Mouse (Mus musculus): ENCODE measurements around the gene Pet100. TPM values are rescaled to one million over a fixed set of nuclear protein-coding genes. Genes with fewer than 3 reads are reported as not detected.

Pet100 gene
- total and polyA plus RNA-seq, 2 experiments from 2014 or later = 14.4 to 121 TPM

DNA sequence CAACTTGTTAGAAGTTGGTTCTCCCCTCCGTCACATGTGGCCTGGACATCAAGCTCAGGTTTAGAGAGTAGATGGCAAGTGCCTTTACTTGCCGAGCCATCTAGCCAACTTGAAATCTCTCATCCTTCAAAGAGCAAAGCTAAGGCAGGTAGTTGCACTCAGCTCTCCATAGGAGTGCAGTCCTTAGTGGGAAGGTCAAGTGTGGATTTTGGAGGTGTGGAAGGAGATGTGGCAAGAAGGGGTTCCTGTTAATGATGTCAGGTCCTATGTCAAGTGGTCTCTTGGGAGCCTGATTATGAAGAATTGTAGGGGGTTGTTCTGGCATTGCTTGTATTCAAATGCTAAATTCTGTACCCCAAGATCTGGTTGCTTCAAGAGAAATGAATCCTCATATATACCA, 26.9 kb upstream of the Pet100 start:
- H3K9ac ChIP-seq (replicated peaks; ENCODE audit: low read depth, low read length) = no peak overlapping the region
- no peaks in the 10 kb centered on the region for H3K4me1 ChIP-seq (ENCODE audit: control insufficient read depth, insufficient read depth)
- no peak overlapping the region for H3K27ac ChIP-seq (ENCODE audit: low read depth)
- ATAC-seq (ENCODE audit: insufficient read depth, low read depth) (no peak), DNase-seq (ENCODE audit: low spot score) (no peak)
- no peak overlapping the region for H3K4me3 ChIP-seq (ENCODE audit: low read depth, low read length)
- H3K27me3 ChIP-seq (ENCODE audit: control insufficient read depth, insufficient read depth, low read length) = no peaks in the 10 kb centered on the region
- H3K4me2 ChIP-seq (ENCODE audit: low read depth, low read length) = no peak overlapping the region
- H3K36me3 ChIP-seq (replicated peaks; ENCODE audit: control insufficient read depth, insufficient read depth, low read length) = no peaks in the 10 kb centered on the region
- no peaks in the 10 kb centered on the region for H3K9me3 ChIP-seq (replicated peaks; ENCODE audit: control insufficient read depth, low read length)
- no peak for TF ChIP-seq EP300 (IDR thresholded peaks at IDR 0.05; ENCODE audit: low read depth)
- TF ChIP-seq CTCF (IDR thresholded peaks at IDR 0.05; ENCODE audit: low read depth) = no peak
- 78% methylated on average over 2 of the region's 2 CpGs for WGBS

DNA sequence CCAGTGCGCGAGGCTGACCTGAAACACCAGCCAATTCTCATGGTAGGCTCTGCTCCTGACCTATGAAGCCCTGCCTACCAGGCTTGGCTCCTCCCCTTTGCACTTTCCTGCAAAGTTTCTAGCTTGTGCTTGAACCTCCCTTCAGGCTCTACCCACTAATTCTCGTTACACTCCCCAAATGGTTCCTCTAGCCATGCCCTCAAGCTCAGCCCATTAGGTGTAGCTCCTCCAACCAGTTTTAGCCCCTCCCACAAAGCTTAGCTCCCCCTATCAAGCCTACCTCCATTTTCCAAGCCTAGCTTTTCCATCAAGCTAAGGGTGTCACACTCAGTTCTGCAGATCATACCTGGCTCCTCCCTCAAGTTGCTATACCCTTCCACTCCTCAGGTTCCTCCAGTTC, 23.3 kb upstream of the Pet100 start:
- Histone ChIP-seq H3K4me1 (ENCODE audit: control insufficient read depth, insufficient read depth) (no peaks in the 10 kb centered on the region), H3K4me3 (ENCODE audit: low read depth, low read length) (no peak overlapping the region), H3K27me3 (ENCODE audit: control insufficient read depth, insufficient read depth, low read length) (no peaks in the 10 kb centered on the region), H3K9me3 (replicated peaks; ENCODE audit: control insufficient read depth, low read length) (no peaks in the 10 kb centered on the region), H3K9ac (replicated peaks; ENCODE audit: low read depth, low read length) (no peak overlapping the region), H3K27ac (ENCODE audit: low read depth) (no peak overlapping the region), H3K36me3 (replicated peaks; ENCODE audit: control insufficient read depth, insufficient read depth, low read length) (no peaks in the 10 kb centered on the region), H3K4me2 (ENCODE audit: low read depth, low read length) (no peak overlapping the region)
- no peak for ATAC-seq (ENCODE audit: insufficient read depth, low read depth)
- no peak for DNase-seq (ENCODE audit: low spot score)
- WGBS = 60% methylated on average over 3 of the region's 3 CpGs
- TF ChIP-seq EP300 (IDR thresholded peaks at IDR 0.05; ENCODE audit: low read depth) (no peak), CTCF (IDR thresholded peaks at IDR 0.05; ENCODE audit: low read depth) (no peak)

DNA sequence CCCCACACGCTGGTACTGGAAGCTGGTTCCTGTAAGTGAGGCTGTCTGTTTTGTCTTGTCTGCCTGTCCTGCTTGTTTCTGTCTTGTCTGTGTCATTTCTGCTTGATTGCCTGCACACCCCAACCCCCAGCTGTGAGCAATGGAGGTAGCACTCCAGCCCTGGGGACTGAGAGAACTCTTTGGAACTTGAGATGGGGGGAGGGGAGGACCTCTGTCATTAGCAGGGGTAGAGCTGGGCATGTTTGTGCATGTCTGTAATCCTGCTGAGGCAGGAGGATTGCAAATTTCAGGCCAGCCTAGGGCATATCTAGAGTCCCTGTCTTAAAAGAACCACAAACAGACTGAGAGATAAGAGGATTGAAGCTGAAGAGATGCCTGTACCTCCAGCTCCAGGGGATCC, 22.1 kb upstream of the Pet100 start:
- Histone ChIP-seq H3K4me1 (ENCODE audit: control insufficient read depth, insufficient read depth) (no peaks in the 10 kb centered on the region), H3K9me3 (replicated peaks; ENCODE audit: control insufficient read depth, low read length) (no peaks in the 10 kb centered on the region), H3K27me3 (ENCODE audit: control insufficient read depth, insufficient read depth, low read length) (no peaks in the 10 kb centered on the region), H3K9ac (replicated peaks; ENCODE audit: low read depth, low read length) (no peak overlapping the region), H3K4me3 (ENCODE audit: low read depth, low read length) (no peak overlapping the region), H3K4me2 (ENCODE audit: low read depth, low read length) (no peak overlapping the region), H3K27ac (ENCODE audit: low read depth) (no peak overlapping the region), H3K36me3 (replicated peaks; ENCODE audit: control insufficient read depth, insufficient read depth, low read length) (no peaks in the 10 kb centered on the region)
- 50% methylated on average over 1 of the region's 1 CpGs for WGBS
- DNase-seq (ENCODE audit: low spot score) = no peak
- ATAC-seq (ENCODE audit: insufficient read depth, low read depth) = no peak
- TF ChIP-seq EP300 (IDR thresholded peaks at IDR 0.05; ENCODE audit: low read depth) (no peak), CTCF (IDR thresholded peaks at IDR 0.05; ENCODE audit: low read depth) (no peak)

DNA sequence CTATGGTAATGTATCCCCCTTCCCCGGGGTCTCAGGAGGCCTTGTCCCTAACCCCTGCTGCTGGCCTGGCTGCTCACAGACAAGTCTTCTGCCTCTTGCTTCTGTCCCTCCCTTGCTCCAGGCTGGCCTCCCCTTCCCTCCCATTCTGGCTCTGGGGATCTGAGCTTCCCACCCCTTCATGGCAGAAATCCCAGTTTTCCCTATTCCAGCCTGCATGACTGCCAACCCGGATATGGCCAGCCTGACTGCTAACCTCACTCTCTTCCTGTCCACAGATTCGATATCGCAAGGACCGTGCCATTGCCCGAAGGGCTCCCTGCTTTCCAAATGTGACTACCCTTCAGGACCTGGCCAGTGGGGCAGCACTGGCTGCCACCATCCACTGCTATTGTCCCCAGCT, 20.9 kb upstream of the Pet100 start:
- H3K27ac ChIP-seq (ENCODE audit: low read depth) = no peak overlapping the region
- ATAC-seq (ENCODE audit: insufficient read depth, low read depth) = peak; percentile 21; the same call in 1 of the 2 replicates

DNA sequence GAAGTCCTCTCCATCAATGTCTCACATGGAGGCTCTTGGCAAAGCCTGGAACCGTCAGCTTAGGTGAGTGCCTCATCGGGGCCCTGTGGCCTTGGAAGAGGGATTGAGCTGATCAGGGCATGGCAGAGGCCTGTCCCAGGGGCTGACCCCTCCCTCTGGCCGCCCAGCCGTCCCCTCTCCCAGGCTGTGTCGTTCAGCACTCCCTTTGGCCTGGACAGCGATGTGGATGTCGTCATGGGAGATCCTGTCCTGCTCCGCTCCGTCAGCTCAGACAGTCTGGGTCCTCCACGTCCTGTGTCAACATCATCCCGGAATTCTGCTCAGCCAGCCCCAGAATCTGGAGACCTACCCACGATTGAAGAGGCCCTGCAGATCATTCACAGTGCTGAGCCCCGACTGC, 17.9 kb upstream of the Pet100 start:
- Histone ChIP-seq H3K27ac (ENCODE audit: low read depth) (no peak overlapping the region), H3K9me3 (replicated peaks; ENCODE audit: control insufficient read depth, low read length) (no peaks in the 10 kb centered on the region), H3K4me3 (ENCODE audit: low read depth, low read length) (no peak overlapping the region), H3K4me2 (ENCODE audit: low read depth, low read length) (no peak overlapping the region), H3K9ac (replicated peaks; ENCODE audit: low read depth, low read length) (no peak overlapping the region), H3K4me1 (ENCODE audit: control insufficient read depth, insufficient read depth) (no peaks in the 10 kb centered on the region), H3K27me3 (ENCODE audit: control insufficient read depth, insufficient read depth, low read length) (no peaks in the 10 kb centered on the region), H3K36me3 (replicated peaks; ENCODE audit: control insufficient read depth, insufficient read depth, low read length) (0 out of 2 replicates have a peak, but pooled peaks cover 2% of the 10 kb centered on the region)
- TF ChIP-seq EP300 (IDR thresholded peaks at IDR 0.05; ENCODE audit: low read depth) = no peak
- TF ChIP-seq CTCF (IDR thresholded peaks at IDR 0.05; ENCODE audit: low read depth) = no peak
- 62% methylated on average over 13 of the region's 13 CpGs for WGBS
- ATAC-seq (ENCODE audit: insufficient read depth, low read depth) (no peak), DNase-seq (ENCODE audit: low spot score) (no peak)

More for the DNA sequence above, 20.9 kb upstream of the Pet100 start:
- Histone ChIP-seq H3K4me1 (ENCODE audit: control insufficient read depth, insufficient read depth) (no peaks in the 10 kb centered on the region), H3K9ac (replicated peaks; ENCODE audit: low read depth, low read length) (no peak overlapping the region), H3K4me3 (ENCODE audit: low read depth, low read length) (no peak overlapping the region), H3K27me3 (ENCODE audit: control insufficient read depth, insufficient read depth, low read length) (no peaks in the 10 kb centered on the region), H3K4me2 (ENCODE audit: low read depth, low read length) (no peak overlapping the region), H3K36me3 (replicated peaks; ENCODE audit: control insufficient read depth, insufficient read depth, low read length) (no peaks in the 10 kb centered on the region), H3K9me3 (replicated peaks; ENCODE audit: control insufficient read depth, low read length) (no peaks in the 10 kb centered on the region)
- 54% methylated on average over 6 of the region's 6 CpGs for WGBS
- no peak for TF ChIP-seq CTCF (IDR thresholded peaks at IDR 0.05; ENCODE audit: low read depth)
- TF ChIP-seq EP300 (IDR thresholded peaks at IDR 0.05; ENCODE audit: low read depth) = no peak
- DNase-seq (ENCODE audit: low spot score) = peak; percentile 37

DNA sequence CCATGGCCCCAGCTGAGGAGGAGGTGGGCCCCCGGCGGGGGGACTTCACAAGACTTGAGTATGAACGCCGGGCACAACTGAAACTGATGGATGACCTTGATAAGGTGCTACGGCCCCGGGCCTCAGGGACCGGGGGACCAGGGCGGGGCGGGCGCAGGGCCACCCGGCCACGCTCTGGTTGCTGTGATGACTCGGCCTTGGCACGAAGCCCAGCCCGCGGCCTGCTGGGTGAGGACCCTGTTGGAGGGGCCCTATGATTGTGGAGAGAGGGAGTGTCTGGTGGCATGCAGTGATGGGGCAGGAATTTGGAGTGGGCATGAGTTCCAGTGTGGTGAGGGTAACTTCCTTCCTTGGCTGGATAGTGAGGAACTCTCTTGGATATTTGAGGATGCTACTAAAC, 14.8 kb upstream of the Pet100 start:
- no peak for TF ChIP-seq EP300 (IDR thresholded peaks at IDR 0.05; ENCODE audit: low read depth)
- TF ChIP-seq CTCF (IDR thresholded peaks at IDR 0.05; ENCODE audit: low read depth) = no peak
- Histone ChIP-seq H3K4me3 (ENCODE audit: low read depth, low read length) (no peak overlapping the region), H3K4me2 (ENCODE audit: low read depth, low read length) (0 out of 2 replicates have a peak overlapping the region, but pooled peaks have one; percentile 17), H3K27me3 (ENCODE audit: control insufficient read depth, insufficient read depth, low read length) (no peaks in the 10 kb centered on the region), H3K36me3 (replicated peaks; ENCODE audit: control insufficient read depth, insufficient read depth, low read length) (peaks cover 30% of the 10 kb centered on the region), H3K27ac (ENCODE audit: low read depth) (no peak overlapping the region), H3K4me1 (ENCODE audit: control insufficient read depth, insufficient read depth) (no peaks in the 10 kb centered on the region), H3K9me3 (replicated peaks; ENCODE audit: control insufficient read depth, low read length) (no peaks in the 10 kb centered on the region), H3K9ac (replicated peaks; ENCODE audit: low read depth, low read length) (no peak overlapping the region)
- DNase-seq (ENCODE audit: low spot score) (no peak), ATAC-seq (ENCODE audit: insufficient read depth, low read depth) (0 out of 2 replicates have a peak, but pooled peaks have one; percentile 9)
- WGBS = 38% methylated on average over 16 of the region's 16 CpGs
